32 mouse cellular contexts compared by ENCODE assay signal in genomic region chr11:94234380-94234779, GRCm38 (mm10). TPM values are rescaled to one million over a fixed set of nuclear protein-coding genes. Genes with fewer than 3 reads are reported as not detected.
DNase-seq lines count a peak whose midpoint lies in the region; ATAC-seq and TF ChIP-seq lines count a peak whose summit lies in the region.
"Had no signal": no experiment of that assay in that cellular context is flagged by ENCODE, and none has a peak within 500 bp of the region (broad histone marks: within the 10 kb centered on the region; RNA-seq: fewer than 3 reads in every experiment).

No protein-coding gene starts in this region.

- TF ChIP-seq EP300 in liver, embryonic 14.5 days (IDR thresholded peaks at IDR 0.05; ENCODE audit: low read depth): peak; percentile 63

- no peaks in the 10 kb centered on the region for H3K9me3 ChIP-seq in midbrain, embryonic 10.5 days (replicated peaks)
- H3K9me3 ChIP-seq in midbrain, embryonic 16.5 days (replicated peaks; ENCODE audit: control insufficient read depth, low read length, poor library complexity, severe bottlenecking): no peaks in the 10 kb centered on the region
- H3K9me3 ChIP-seq in liver, embryonic 14.5 days (ENCODE audit: control insufficient read depth, low read length): no peaks in the 10 kb centered on the region
- H3K9me3 ChIP-seq: embryonic facial prominence, embryonic 15.5 days; forebrain, embryonic 10.5 days; heart, embryonic 10.5 days; hindbrain, embryonic 13.5 days; midbrain, embryonic 12.5 days; neural tube, embryonic 12.5 days had no signal

- no peak for TF ChIP-seq CTCF in liver, embryonic 14.5 days (IDR thresholded peaks at IDR 0.05; ENCODE audit: low read depth)

- no peak overlapping the region for H3K9ac ChIP-seq in midbrain, embryonic 16.5 days (ENCODE audit: low read depth, low read length)
- H3K9ac ChIP-seq in liver, embryonic 14.5 days (replicated peaks): no peak overlapping the region
- H3K9ac ChIP-seq: embryonic facial prominence, embryonic 15.5 days; forebrain, postnatal 0 days; hindbrain, embryonic 13.5 days; midbrain, embryonic 12.5 days; neural tube, embryonic 12.5 days had no signal

- WGBS in midbrain, embryonic 10.5 days: 92% methylated on average over 12 of the region's 12 CpGs
- 92% methylated on average over 12 of the region's 12 CpGs for WGBS in midbrain, embryonic 16.5 days
- 48% methylated on average over 12 of the region's 12 CpGs for WGBS in liver, embryonic 14.5 days (ENCODE audit: insufficient replicate concordance)

- no peak overlapping the region for H3K4me2 ChIP-seq in midbrain, embryonic 16.5 days (ENCODE audit: low read length)
- H3K4me2 ChIP-seq in liver, embryonic 14.5 days (ENCODE audit: low read depth): no peak overlapping the region
- H3K4me2 ChIP-seq: embryonic facial prominence, embryonic 15.5 days; hindbrain, embryonic 13.5 days; midbrain, embryonic 12.5 days; neural tube, embryonic 12.5 days had no signal

- H3K27me3 ChIP-seq in midbrain, embryonic 10.5 days (ENCODE audit: low read depth, poor library complexity, severe bottlenecking): no peaks in the 10 kb centered on the region
- no peaks in the 10 kb centered on the region for H3K27me3 ChIP-seq in midbrain, embryonic 16.5 days (ENCODE audit: control insufficient read depth, insufficient read depth, low read depth, low read length)
- no peaks in the 10 kb centered on the region for H3K27me3 ChIP-seq in liver, embryonic 14.5 days (ENCODE audit: control insufficient read depth, insufficient read depth, low read length)
- H3K27me3 ChIP-seq: embryonic facial prominence, embryonic 15.5 days; hindbrain, embryonic 13.5 days; neural tube, embryonic 12.5 days had no signal

- H3K36me3 ChIP-seq in midbrain, embryonic 10.5 days: no peaks in the 10 kb centered on the region
- H3K36me3 ChIP-seq in midbrain, embryonic 16.5 days (ENCODE audit: control insufficient read depth, insufficient read depth, low read length): no peaks in the 10 kb centered on the region
- no peaks in the 10 kb centered on the region for H3K36me3 ChIP-seq in liver, embryonic 14.5 days (replicated peaks; ENCODE audit: control insufficient read depth, insufficient read depth, low read depth)
- H3K36me3 ChIP-seq: embryonic facial prominence, embryonic 15.5 days; forebrain, embryonic 10.5 days; heart, embryonic 10.5 days; hindbrain, embryonic 13.5 days; midbrain, embryonic 12.5 days; neural tube, embryonic 12.5 days had no signal

- no peak for ATAC-seq in midbrain, embryonic 16.5 days
- peak; percentile 62 for ATAC-seq in liver, embryonic 14.5 days (ENCODE audit: insufficient read depth)
- ATAC-seq: CD4-positive, CD25-positive, alpha-beta regulatory T cell, adult 4 months; forebrain, postnatal 0 days; inflammation-experienced regulatory T-cells, adult 6 months had no signal

- no peak overlapping the region for H3K4me3 ChIP-seq in midbrain, embryonic 10.5 days
- no peak overlapping the region for H3K4me3 ChIP-seq in midbrain, embryonic 16.5 days (ENCODE audit: low read depth, low read length)
- H3K4me3 ChIP-seq in liver, embryonic 14.5 days (ENCODE audit: insufficient read depth in 1 of 2, low read depth in 2 of 2, low read length in 2 of 2): no peak overlapping the region
- H3K4me3 ChIP-seq: embryonic facial prominence, embryonic 15.5 days; forebrain, embryonic 10.5 days; heart, embryonic 10.5 days; hindbrain, embryonic 13.5 days; midbrain, embryonic 12.5 days; neural tube, embryonic 12.5 days had no signal

- DNase-seq in heart, adult 11 months: peak; percentile 88
- no peak for DNase-seq in heart, postnatal 25 days (ENCODE audit: low spot score)
- no peak for DNase-seq in midbrain, embryonic 10.5 days (ENCODE audit: low spot score)
- peak; percentile 44 to 47 (median 45) for DNase-seq in liver, embryonic 14.5 days (ENCODE audit: low read depth in 3 of 3, low spot score in 3 of 3)
- no peak for DNase-seq in adrenal gland, postnatal 14 days
- DNase-seq in kidney, adult 9 months: no peak
- DNase-seq: cerebellum, adult 18-20 months; forebrain, postnatal 0 days; heart, postnatal 10 days; kidney, adult 8-10 months; kidney, postnatal 14 days; lung, adult 18-20 months; lung, postnatal 10 days; retina, postnatal 1 day; thymus, postnatal 14 days had no signal

- intact Hi-C loops in heart, postnatal 25 days (cut with DNase I): no loop called here

- H3K4me1 ChIP-seq in midbrain, embryonic 10.5 days: peaks cover 35% of the 10 kb centered on the region
- no peaks in the 10 kb centered on the region; the same call in 1 of the 2 replicates for H3K4me1 ChIP-seq in midbrain, embryonic 16.5 days (ENCODE audit: control insufficient read depth, insufficient read depth, low read length)
- H3K4me1 ChIP-seq in liver, embryonic 14.5 days (replicated peaks; ENCODE audit: control insufficient read depth in 2 of 2, insufficient read depth in 2 of 2, low read length in 1 of 2): peaks cover 17 to 37% of the 10 kb centered on the region in 2 experiments

- H3K27ac ChIP-seq in midbrain, embryonic 10.5 days (replicated peaks): peak overlapping the region; percentile 80; the same call in 1 of the 2 replicates
- H3K27ac ChIP-seq in midbrain, embryonic 16.5 days (ENCODE audit: low read length): no peak overlapping the region
- no peak overlapping the region for H3K27ac ChIP-seq in liver, embryonic 14.5 days
- H3K27ac ChIP-seq: embryonic facial prominence, embryonic 15.5 days; hindbrain, embryonic 13.5 days; midbrain, embryonic 12.5 days; neural tube, embryonic 12.5 days had no signal

RNA-seq across cellular contexts. Expression of gene Wfikkn2, which starts 11.4 kb away (rescaled TPM):
- total RNA-seq in heart, postnatal 25 days (2021): 1 to 10 TPM; 2.3 to 3.1 TPM
- 0.27 and 0.99 TPM in 2 replicates for polyA plus RNA-seq in midbrain, embryonic 10.5 days (2016; fragmentation: Nextera tagmentation; extraction: Ambion mirVana)
- polyA plus RNA-seq in midbrain, embryonic 16.5 days (2015; fragmentation: Nextera tagmentation; extraction: Ambion mirVana): 4.1 and 5.0 TPM in 2 replicates
- 0.12 and 0.23 TPM in 2 replicates for polyA plus RNA-seq in liver, embryonic 14.5 days (2012; rRNA removed)
- 0.05 and 0.17 TPM in 2 replicates for polyA plus RNA-seq in liver, embryonic 14.5 days (2014; fragmentation: Nextera tagmentation; extraction: Ambion mirVana)
- total RNA-seq in adrenal gland, postnatal 14 days (2021): 0.63 and 0.68 TPM in 2 replicates
- total RNA-seq: monocyte, adult 5-6 weeks had no signal

RNA-seq across cellular contexts. Expression of gene Tob1, which starts 23.1 kb away (rescaled TPM):
- 10 to 100 TPM; 57.2 to 60.6 TPM for total RNA-seq in heart, postnatal 25 days (2021)
- 18.4 and 21.6 TPM in 2 replicates for polyA plus RNA-seq in midbrain, embryonic 10.5 days (2016; fragmentation: Nextera tagmentation; extraction: Ambion mirVana)
- 28.1 and 28.6 TPM in 2 replicates for polyA plus RNA-seq in midbrain, embryonic 16.5 days (2015; fragmentation: Nextera tagmentation; extraction: Ambion mirVana)
- polyA plus RNA-seq in liver, embryonic 14.5 days (2012; rRNA removed): 7.5 and 7.8 TPM in 2 replicates
- polyA plus RNA-seq in liver, embryonic 14.5 days (2014; fragmentation: Nextera tagmentation; extraction: Ambion mirVana): 8.3 and 9.1 TPM in 2 replicates
- 158 and 199 TPM in 2 replicates for total RNA-seq in adrenal gland, postnatal 14 days (2021)

RNA-seq across cellular contexts. Expression of gene Gm21885, which starts 47.3 kb away (rescaled TPM):
- total RNA-seq in heart, postnatal 25 days (2021): not detected
- polyA plus RNA-seq in midbrain, embryonic 10.5 days (2016; fragmentation: Nextera tagmentation; extraction: Ambion mirVana): not detected in 2 replicates
- polyA plus RNA-seq in midbrain, embryonic 16.5 days (2015; fragmentation: Nextera tagmentation; extraction: Ambion mirVana): 0.95 TPM in 1 of 2 replicates, not detected in the other
- polyA plus RNA-seq in liver, embryonic 14.5 days (2012; rRNA removed): not detected in 2 replicates
- 0.32 TPM in 1 of 2 replicates, not detected in the other for polyA plus RNA-seq in liver, embryonic 14.5 days (2014; fragmentation: Nextera tagmentation; extraction: Ambion mirVana)
- not detected in 2 replicates for total RNA-seq in adrenal gland, postnatal 14 days (2021)
- total RNA-seq: adrenal gland, postnatal 4 days; forebrain, postnatal 0 days; gastrocnemius, adult 18-20 months; gastrocnemius, postnatal 36 days; heart, postnatal 10 days; layer of hippocampus, adult 18-20 months; layer of hippocampus, postnatal 25 days; left cerebral cortex, postnatal 10 days; monocyte, adult 5-6 weeks had no signal
- polyA plus RNA-seq: embryonic facial prominence, embryonic 15.5 days; forebrain, embryonic 10.5 days; forebrain, postnatal 0 days; neural tube, embryonic 12.5 days; spleen, adult 2 months had no signal

Comparison
In these comparisons a context has a peak if more than half of its experiments do, and no peak if none do; other contexts are left out.
1. DNase-seq: peak in heart, adult 11 months (single experiment) and liver, embryonic 14.5 days (3 of 3); none in heart, postnatal 25 days (single experiment), midbrain, embryonic 10.5 days (single experiment), adrenal gland, postnatal 14 days (single experiment) and kidney, adult 9 months (single experiment).